ENCODE assay signal across 27 mouse cellular contexts in genomic region chr9:120118212-120118611, GRCm38 (mm10). TPM values are rescaled to one million over a fixed set of nuclear protein-coding genes. Genes with fewer than 3 reads are reported as not detected.
DNase-seq lines count a peak whose midpoint lies in the region; ATAC-seq and TF ChIP-seq lines count a peak whose summit lies in the region.
"Had no signal": no experiment of that assay in that cellular context is flagged by ENCODE, and none has a peak within 500 bp of the region (broad histone marks: within the 10 kb centered on the region; RNA-seq: fewer than 3 reads in every experiment).

No protein-coding gene starts in this region.

- H3K9me3 ChIP-seq in erythroblast, embryonic 14.5 days (ENCODE audit: control insufficient read depth, low read length) = no peaks in the 10 kb centered on the region
- no peaks in the 10 kb centered on the region for H3K9me3 ChIP-seq in hindbrain, embryonic 11.5 days (ENCODE audit: control insufficient read depth, low read length)
- H3K9me3 ChIP-seq in forebrain, embryonic 11.5 days (ENCODE audit: control insufficient read depth, low read length) = no peaks in the 10 kb centered on the region
- H3K9me3 ChIP-seq: forebrain, embryonic 15.5 days; hindbrain, embryonic 13.5 days; midbrain, embryonic 15.5 days had no signal

- no peak overlapping the region for H3K4me2 ChIP-seq in hindbrain, embryonic 11.5 days (replicated peaks; ENCODE audit: low read depth, low read length)
- H3K4me2 ChIP-seq in forebrain, embryonic 11.5 days (ENCODE audit: low read depth, low read length, severe bottlenecking) = no peak overlapping the region
- H3K4me2 ChIP-seq: forebrain, embryonic 15.5 days; hindbrain, embryonic 13.5 days; midbrain, embryonic 15.5 days had no signal

- 80% methylated on average over 4 of the region's 4 CpGs for WGBS in spleen, adult 2 months
- 92% methylated on average over 4 of the region's 4 CpGs for WGBS in hindbrain, embryonic 11.5 days
- WGBS in forebrain, embryonic 11.5 days = 84% methylated on average over 4 of the region's 4 CpGs

- peaks cover 94% of the 10 kb centered on the region for H3K36me3 ChIP-seq in erythroblast, embryonic 14.5 days (ENCODE audit: control insufficient read depth)
- peaks cover 39% of the 10 kb centered on the region for H3K36me3 ChIP-seq in spleen, adult 2 months (ENCODE audit: control insufficient read depth, insufficient read depth, low read length)
- 0 out of 2 replicates have a peak, but pooled peaks cover 7% of the 10 kb centered on the region for H3K36me3 ChIP-seq in hindbrain, embryonic 11.5 days (ENCODE audit: control insufficient read depth, insufficient read depth, low read length)
- H3K36me3 ChIP-seq in forebrain, embryonic 11.5 days (ENCODE audit: control insufficient read depth, insufficient read depth, low read length) = no peaks in the 10 kb centered on the region; the same call in 1 of the 2 replicates

- no peak for ATAC-seq in erythroblast, adult 5-6 weeks (replicated peaks; ENCODE audit: low FRiP score, poor library complexity, severe bottlenecking)
- peak; percentile 64 for ATAC-seq in megakaryocyte, adult 5-6 weeks (ENCODE audit: poor library complexity, severe bottlenecking)
- no peak for ATAC-seq in hindbrain, embryonic 11.5 days (ENCODE audit: low FRiP score)
- ATAC-seq in forebrain, embryonic 11.5 days (replicated peaks; ENCODE audit: low FRiP score) = no peak
- ATAC-seq: CD4-positive, CD25-positive, alpha-beta regulatory T cell, adult 4 months; forebrain, embryonic 15.5 days; midbrain, embryonic 15.5 days had no signal

- no peak for TF ChIP-seq POLR2A in spleen, adult 2 months (IDR thresholded peaks at IDR 0.05; ENCODE audit: low read depth, low read length)

- H3K9ac ChIP-seq in hindbrain, embryonic 11.5 days (ENCODE audit: low read depth, low read length) = no peak overlapping the region
- H3K9ac ChIP-seq in forebrain, embryonic 11.5 days (ENCODE audit: low read length) = no peak overlapping the region
- H3K9ac ChIP-seq: forebrain, embryonic 15.5 days; hindbrain, embryonic 13.5 days; midbrain, embryonic 15.5 days had no signal

- no peak for DNase-seq in spleen, adult 2 months (ENCODE audit: low read depth in 1 of 2, low spot score in 2 of 2)
- no peak for DNase-seq in spleen, adult 12 weeks (ENCODE audit: low spot score)
- no peak for DNase-seq in hindbrain, embryonic 11.5 days (ENCODE audit: low spot score)
- DNase-seq in forebrain, embryonic 11.5 days (ENCODE audit: low spot score) = no peak
- no peak for DNase-seq in right cerebral cortex, postnatal 36 days (ENCODE audit: low spot score in 2 of 2)
- DNase-seq: adrenal gland, adult 2 months; cerebellum, adult 11-12 months; cerebellum, postnatal 25 days; gastrocnemius, postnatal 36 days; kidney, postnatal 4 days; lung, adult 18-20 months; lung, postnatal 36 days; right cerebral cortex, postnatal 14 days; thymus, adult 18-20 months had no signal

- 0 out of 2 replicates have a peak overlapping the region, but pooled peaks have one; percentile 6 for H3K27ac ChIP-seq in spleen, adult 2 months (ENCODE audit: insufficient read depth, low read length)
- no peak overlapping the region for H3K27ac ChIP-seq in hindbrain, embryonic 11.5 days (ENCODE audit: low read depth, low read length)
- no peak overlapping the region for H3K27ac ChIP-seq in forebrain, embryonic 11.5 days (ENCODE audit: low read depth, low read length)
- H3K27ac ChIP-seq: forebrain, embryonic 15.5 days; hindbrain, embryonic 13.5 days; midbrain, embryonic 15.5 days had no signal

- peak overlapping the region; percentile 66 for H3K4me3 ChIP-seq in erythroblast, embryonic 14.5 days (replicated peaks)
- H3K4me3 ChIP-seq in spleen, adult 2 months (ENCODE audit: extremely low read depth, insufficient read depth, insufficient read length) = no peak overlapping the region
- no peak overlapping the region for H3K4me3 ChIP-seq in hindbrain, embryonic 11.5 days (ENCODE audit: low read depth, low read length)
- H3K4me3 ChIP-seq in forebrain, embryonic 11.5 days (ENCODE audit: low read depth, low read length) = no peak overlapping the region
- H3K4me3 ChIP-seq: forebrain, embryonic 15.5 days; hindbrain, embryonic 13.5 days; midbrain, embryonic 15.5 days had no signal

- H3K27me3 ChIP-seq in erythroblast, embryonic 14.5 days (ENCODE audit: control insufficient read depth) = no peaks in the 10 kb centered on the region
- H3K27me3 ChIP-seq in spleen, adult 2 months (ENCODE audit: control insufficient read depth, insufficient read depth, low read length) = no peaks in the 10 kb centered on the region
- no peaks in the 10 kb centered on the region for H3K27me3 ChIP-seq in hindbrain, embryonic 11.5 days (ENCODE audit: control insufficient read depth, insufficient read depth, low read length)
- no peaks in the 10 kb centered on the region for H3K27me3 ChIP-seq in forebrain, embryonic 11.5 days (ENCODE audit: control insufficient read depth, insufficient read depth, low read length)
- H3K27me3 ChIP-seq: forebrain, embryonic 15.5 days; hindbrain, embryonic 13.5 days; midbrain, embryonic 15.5 days had no signal

- peaks cover 91% of the 10 kb centered on the region for H3K4me1 ChIP-seq in erythroblast, embryonic 14.5 days (ENCODE audit: control insufficient read depth)
- no peaks in the 10 kb centered on the region for H3K4me1 ChIP-seq in spleen, adult 2 months (ENCODE audit: control insufficient read depth, insufficient read depth, insufficient read length)
- no peaks in the 10 kb centered on the region for H3K4me1 ChIP-seq in hindbrain, embryonic 11.5 days (replicated peaks; ENCODE audit: control insufficient read depth, insufficient read depth, low read length)
- H3K4me1 ChIP-seq in forebrain, embryonic 11.5 days (replicated peaks; ENCODE audit: control insufficient read depth, insufficient read depth, low read length) = no peaks in the 10 kb centered on the region
- H3K4me1 ChIP-seq: forebrain, embryonic 15.5 days; hindbrain, embryonic 13.5 days; midbrain, embryonic 15.5 days had no signal

- TF ChIP-seq CTCF in spleen, adult 2 months (IDR thresholded peaks at IDR 0.05; ENCODE audit: extremely low read depth, insufficient read depth, insufficient read length, insufficient replicate concordance) = no peak

RNA-seq across cellular contexts. Expression of gene Slc25a38, which starts 8.0 kb away (rescaled TPM):
- 22.5 and 36.0 TPM in 2 replicates for polyA plus RNA-seq in erythroblast, embryonic 14.5 days (2012)
- total RNA-seq in erythroblast, adult 5-6 weeks (2015; ENCODE audit: low replicate concordance) = 79.7 and 177 TPM in 2 replicates
- total RNA-seq in erythroblast, adult 5-6 weeks (2017; ENCODE audit: low replicate concordance) = 230 and 266 TPM in 2 replicates
- polyA plus RNA-seq in spleen, adult 2 months (2012; rRNA removed) = 45.7 and 48.1 TPM in 2 replicates
- total RNA-seq in megakaryocyte, adult 5-6 weeks (2015) = 19.1 and 21.9 TPM in 2 replicates
- total RNA-seq in megakaryocyte, adult 5-6 weeks (2017) = 26.6 and 32.4 TPM in 2 replicates
- polyA plus RNA-seq in hindbrain, embryonic 11.5 days (2014; fragmentation: Nextera tagmentation; extraction: Ambion mirVana) = 40.8 and 41.7 TPM in 2 replicates
- polyA plus RNA-seq in forebrain, embryonic 11.5 days (2014; fragmentation: Nextera tagmentation; extraction: Ambion mirVana) = 33.7 and 38.1 TPM in 2 replicates

RNA-seq across cellular contexts. Expression of gene Rpsa, which starts 9.3 kb away (rescaled TPM):
- 245 and 656 TPM in 2 replicates for polyA plus RNA-seq in erythroblast, embryonic 14.5 days (2012)
- total RNA-seq in erythroblast, adult 5-6 weeks (2015; ENCODE audit: low replicate concordance) = 532 and 535 TPM in 2 replicates
- 872 and 875 TPM in 2 replicates for total RNA-seq in erythroblast, adult 5-6 weeks (2017; ENCODE audit: low replicate concordance)
- 2,660 and 3,812 TPM in 2 replicates for polyA plus RNA-seq in spleen, adult 2 months (2012; rRNA removed)
- 2,172 and 2,241 TPM in 2 replicates for total RNA-seq in megakaryocyte, adult 5-6 weeks (2015)
- 3,573 and 3,619 TPM in 2 replicates for total RNA-seq in megakaryocyte, adult 5-6 weeks (2017)
- polyA plus RNA-seq in hindbrain, embryonic 11.5 days (2014; fragmentation: Nextera tagmentation; extraction: Ambion mirVana) = 1,430 and 1,488 TPM in 2 replicates
- 1,443 and 1,598 TPM in 2 replicates for polyA plus RNA-seq in forebrain, embryonic 11.5 days (2014; fragmentation: Nextera tagmentation; extraction: Ambion mirVana)

RNA-seq across cellular contexts. Expression of gene Ccr8, which starts 26.3 kb away (rescaled TPM):
- polyA plus RNA-seq in erythroblast, embryonic 14.5 days (2012) = not detected in 2 replicates
- total RNA-seq in erythroblast, adult 5-6 weeks (2015; ENCODE audit: low replicate concordance) = not detected in 2 replicates
- total RNA-seq in erythroblast, adult 5-6 weeks (2017; ENCODE audit: low replicate concordance) = not detected in 2 replicates
- polyA plus RNA-seq in spleen, adult 2 months (2012; rRNA removed) = 0.82 and 1.8 TPM in 2 replicates
- not detected in 2 replicates for total RNA-seq in megakaryocyte, adult 5-6 weeks (2015)
- total RNA-seq in megakaryocyte, adult 5-6 weeks (2017) = not detected in 2 replicates
- polyA plus RNA-seq in hindbrain, embryonic 11.5 days (2014; fragmentation: Nextera tagmentation; extraction: Ambion mirVana) = not detected in 2 replicates
- polyA plus RNA-seq in forebrain, embryonic 11.5 days (2014; fragmentation: Nextera tagmentation; extraction: Ambion mirVana) = not detected in 2 replicates
- total RNA-seq: adrenal gland, adult 2 months; gastrocnemius, postnatal 36 days; layer of hippocampus, postnatal 14 days; left cerebral cortex, postnatal 14 days; MEL had no signal
- polyA plus RNA-seq: adrenal gland, adult 2 months; forebrain, embryonic 15.5 days; hindbrain, embryonic 13.5 days; kidney, embryonic 14.5 days; midbrain, embryonic 15.5 days; neural tube, embryonic 11.5 days had no signal

RNA-seq across cellular contexts. Expression of gene Mobp, which starts 31.3 kb away (rescaled TPM):
- polyA plus RNA-seq in erythroblast, embryonic 14.5 days (2012) = 0.03 TPM in 1 of 2 replicates, not detected in the other
- total RNA-seq in erythroblast, adult 5-6 weeks (2015; ENCODE audit: low replicate concordance) = not detected in 2 replicates
- total RNA-seq in erythroblast, adult 5-6 weeks (2017; ENCODE audit: low replicate concordance) = not detected in 2 replicates
- polyA plus RNA-seq in spleen, adult 2 months (2012; rRNA removed) = not detected in 2 replicates
- not detected in 2 replicates for total RNA-seq in megakaryocyte, adult 5-6 weeks (2015)
- not detected in 2 replicates for total RNA-seq in megakaryocyte, adult 5-6 weeks (2017)
- 0.36 TPM in 1 of 2 replicates, not detected in the other for polyA plus RNA-seq in hindbrain, embryonic 11.5 days (2014; fragmentation: Nextera tagmentation; extraction: Ambion mirVana)
- polyA plus RNA-seq in forebrain, embryonic 11.5 days (2014; fragmentation: Nextera tagmentation; extraction: Ambion mirVana) = 1.9 and 3.2 TPM in 2 replicates
- total RNA-seq: gastrocnemius, postnatal 36 days; MEL had no signal
- polyA plus RNA-seq: adrenal gland, adult 2 months; hindbrain, embryonic 13.5 days; intestine, embryonic 14.5 days; kidney, embryonic 14.5 days; midbrain, embryonic 15.5 days; neural tube, embryonic 11.5 days had no signal

RNA-seq across cellular contexts. Expression of gene Cx3cr1, which starts 48.5 kb away (rescaled TPM):
- 0.01 TPM in 2 replicates for polyA plus RNA-seq in erythroblast, embryonic 14.5 days (2012)
- total RNA-seq in erythroblast, adult 5-6 weeks (2015; ENCODE audit: low replicate concordance) = 6.7 and 7.3 TPM in 2 replicates
- total RNA-seq in erythroblast, adult 5-6 weeks (2017; ENCODE audit: low replicate concordance) = 8.8 and 13.7 TPM in 2 replicates
- 14.4 and 16.8 TPM in 2 replicates for polyA plus RNA-seq in spleen, adult 2 months (2012; rRNA removed)
- total RNA-seq in megakaryocyte, adult 5-6 weeks (2015) = 88.0 and 95.4 TPM in 2 replicates
- total RNA-seq in megakaryocyte, adult 5-6 weeks (2017) = 111 and 114 TPM in 2 replicates
- polyA plus RNA-seq in hindbrain, embryonic 11.5 days (2014; fragmentation: Nextera tagmentation; extraction: Ambion mirVana) = 4.3 and 7.2 TPM in 2 replicates
- polyA plus RNA-seq in forebrain, embryonic 11.5 days (2014; fragmentation: Nextera tagmentation; extraction: Ambion mirVana) = 3.7 and 3.9 TPM in 2 replicates
- total RNA-seq: MEL had no signal
